In genomic region chr8:61927777-61928494, GRCm38 (mm10) we compare ENCODE assay signal across 8 mouse cellular contexts. TPM values are rescaled to one million over a fixed set of nuclear protein-coding genes. Genes with fewer than 3 reads are reported as not detected.
DNase-seq lines count a peak whose midpoint lies in the region; ATAC-seq and TF ChIP-seq lines count a peak whose summit lies in the region.

TSS of gene Ddx60 (plus strand) at chr8:61928087.

- ATAC-seq in forebrain, embryonic 14.5 days, result peak; percentile 82
- ATAC-seq in liver, postnatal 0 days, result peak; percentile 67
- peak; percentile 65; the same call in 1 of the 2 replicates for ATAC-seq in neural tube, embryonic 14.5 days (ENCODE audit: low read depth)

- no peaks in the 10 kb centered on the region for H3K27me3 ChIP-seq in ES-Bruce4 (ENCODE audit: control insufficient read depth, insufficient read depth, low read length, poor library complexity, severe bottlenecking)
- no peaks in the 10 kb centered on the region for H3K27me3 ChIP-seq in forebrain, embryonic 14.5 days (replicated peaks; ENCODE audit: control insufficient read depth, insufficient read depth, low read length)
- no peaks in the 10 kb centered on the region for H3K27me3 ChIP-seq in liver, postnatal 0 days (ENCODE audit: insufficient read depth, low read length)
- H3K27me3 ChIP-seq in neural tube, embryonic 14.5 days (ENCODE audit: control insufficient read depth, insufficient read depth, low read length), result no peaks in the 10 kb centered on the region

- no peak for TF ChIP-seq EP300 in ES-Bruce4 (IDR thresholded peaks at IDR 0.05; ENCODE audit: insufficient read depth, low read depth, low read length)
- TF ChIP-seq EP300 in liver, postnatal 0 days (IDR thresholded peaks at IDR 0.05; ENCODE audit: low read depth), result no peak

- H3K4me3 ChIP-seq in ES-Bruce4 (ENCODE audit: low read depth, low read length), result peak within 1 kb of the TSS; percentile 43
- H3K4me3 ChIP-seq in forebrain, embryonic 14.5 days (ENCODE audit: low read depth, low read length), result peak within 1 kb of the TSS; percentile 43
- peak within 1 kb of the TSS; percentile 63 for H3K4me3 ChIP-seq in liver, postnatal 0 days (ENCODE audit: low read depth, low read length)
- peak within 1 kb of the TSS; percentile 27 for H3K4me3 ChIP-seq in neural tube, embryonic 14.5 days (ENCODE audit: low read depth, low read length)

- H3K9ac ChIP-seq in ES-Bruce4 (ENCODE audit: low read depth, poor library complexity, severe bottlenecking), result peak within 1 kb of the TSS; percentile 15; the same call in 1 of the 2 replicates
- peak within 1 kb of the TSS; percentile 60 for H3K9ac ChIP-seq in forebrain, embryonic 14.5 days (ENCODE audit: low read length)
- H3K9ac ChIP-seq in liver, postnatal 0 days (replicated peaks), result peak within 1 kb of the TSS; percentile 68
- peak within 1 kb of the TSS; percentile 37; the same call in 1 of the 2 replicates for H3K9ac ChIP-seq in neural tube, embryonic 14.5 days (replicated peaks; ENCODE audit: low read depth, low read length)

- no peak for TF ChIP-seq CTCF in ES-Bruce4 (IDR thresholded peaks at IDR 0.05; ENCODE audit: low read depth, low read length)
- no peak for TF ChIP-seq CTCF in liver, postnatal 0 days (IDR thresholded peaks at IDR 0.05; ENCODE audit: low read depth)

- H3K4me1 ChIP-seq in ES-Bruce4 (ENCODE audit: control insufficient read depth, insufficient read depth, low read length), result peaks cover 4% of the 10 kb centered on the region
- no peaks in the 10 kb centered on the region; the same call in 1 of the 2 replicates for H3K4me1 ChIP-seq in forebrain, embryonic 14.5 days (ENCODE audit: control insufficient read depth, insufficient read depth, low read length)
- H3K4me1 ChIP-seq in liver, postnatal 0 days (ENCODE audit: insufficient read depth), result peaks cover 9% of the 10 kb centered on the region; the same call in 1 of the 2 replicates
- H3K4me1 ChIP-seq in neural tube, embryonic 14.5 days (ENCODE audit: control insufficient read depth, insufficient read depth, low read length), result no peaks in the 10 kb centered on the region

- WGBS in forebrain, embryonic 14.5 days, result 9% methylated on average over 22 of the region's 22 CpGs
- 4% methylated on average over 22 of the region's 22 CpGs for WGBS in liver, postnatal 0 days (ENCODE audit: insufficient replicate concordance)
- 15% methylated on average over 22 of the region's 22 CpGs for WGBS in neural tube, embryonic 14.5 days

- DNase-seq in c-Kit-positive CD71-positive TER-119-positive erythroid progenitor cells, embryonic 14.5 days (ENCODE audit: low spot score), result peak; percentile 3
- DNase-seq in forebrain, embryonic 14.5 days (ENCODE audit: low spot score), result peak; percentile 76
- DNase-seq in heart, postnatal 25 days (ENCODE audit: low spot score), result peak; percentile 26
- peak; percentile 25 to 70 for DNase-seq in layer of hippocampus, adult 18-20 months (ENCODE audit: low spot score in 2 of 2)
- DNase-seq in liver, postnatal 0 days, result peak; percentile 62
- peak; percentile 90 for DNase-seq in testis, postnatal 10 days (ENCODE audit: low spot score)

- H3K36me3 ChIP-seq in ES-Bruce4 (ENCODE audit: control insufficient read depth, insufficient read depth, low read length, poor library complexity, severe bottlenecking), result no peaks in the 10 kb centered on the region
- no peaks in the 10 kb centered on the region for H3K36me3 ChIP-seq in forebrain, embryonic 14.5 days (ENCODE audit: control insufficient read depth, insufficient read depth, low read length)
- H3K36me3 ChIP-seq in liver, postnatal 0 days (replicated peaks; ENCODE audit: insufficient read depth, low read length), result no peaks in the 10 kb centered on the region
- H3K36me3 ChIP-seq in neural tube, embryonic 14.5 days (ENCODE audit: control insufficient read depth, insufficient read depth, low read length), result no peaks in the 10 kb centered on the region

- no peaks in the 10 kb centered on the region for H3K9me3 ChIP-seq in ES-Bruce4 (replicated peaks; ENCODE audit: control insufficient read depth, insufficient read depth, low read length, poor library complexity, severe bottlenecking)
- no peaks in the 10 kb centered on the region for H3K9me3 ChIP-seq in forebrain, embryonic 14.5 days (replicated peaks; ENCODE audit: control insufficient read depth, low read length)
- no peaks in the 10 kb centered on the region for H3K9me3 ChIP-seq in liver, postnatal 0 days (ENCODE audit: low read length)
- no peaks in the 10 kb centered on the region for H3K9me3 ChIP-seq in neural tube, embryonic 14.5 days (ENCODE audit: control insufficient read depth, low read length)

- intact Hi-C loops in heart, postnatal 25 days (cut with DNase I), result no loop called here

- TF ChIP-seq POLR2A in ES-Bruce4 (IDR thresholded peaks at IDR 0.05; ENCODE audit: insufficient read depth, low read length), result no peak

- H3K27ac ChIP-seq in ES-Bruce4 (ENCODE audit: insufficient read depth, low read length), result no peak within 1 kb of the TSS
- no peak within 1 kb of the TSS for H3K27ac ChIP-seq in forebrain, embryonic 14.5 days (ENCODE audit: low read depth, low read length)
- peak within 1 kb of the TSS; percentile 58 for H3K27ac ChIP-seq in liver, postnatal 0 days (ENCODE audit: low read depth)
- no peak within 1 kb of the TSS for H3K27ac ChIP-seq in neural tube, embryonic 14.5 days (ENCODE audit: low read depth, low read length)

- peak within 1 kb of the TSS; percentile 74 for H3K4me2 ChIP-seq in forebrain, embryonic 14.5 days (ENCODE audit: low read length)
- H3K4me2 ChIP-seq in liver, postnatal 0 days (ENCODE audit: low read depth, low read length), result peak within 1 kb of the TSS; percentile 74
- H3K4me2 ChIP-seq in neural tube, embryonic 14.5 days (ENCODE audit: low read depth, low read length), result peak within 1 kb of the TSS; percentile 70

RNA-seq across cellular contexts. Expression of gene Ddx60, which starts in this region (rescaled TPM):
- polyA plus RNA-seq in ES-Bruce4 (2011; ENCODE audit: insufficient read depth, insufficient read length, low read depth, missing spikeins), result 1.3 and 1.5 TPM in 2 replicates
- polyA plus RNA-seq in forebrain, embryonic 14.5 days (2014; fragmentation: Nextera tagmentation; extraction: Ambion mirVana), result 0.29 and 0.31 TPM in 2 replicates
- total RNA-seq in heart, postnatal 25 days (2021), result 1 to 10 TPM; 1.3 to 2.1 TPM
- total RNA-seq in layer of hippocampus, adult 18-20 months (2021), result under 1 TPM; 0.23 to 0.30 TPM
- 2.7 TPM in 2 replicates for polyA plus RNA-seq in liver, postnatal 0 days (2015; fragmentation: Nextera tagmentation; extraction: Ambion mirVana)
- polyA plus RNA-seq in neural tube, embryonic 14.5 days (2014; fragmentation: Nextera tagmentation; extraction: Ambion mirVana), result 0.20 and 0.48 TPM in 2 replicates

Comparison
In these comparisons a context has a peak if more than half of its experiments do, and no peak if none do; other contexts are left out.
1. Peak in DNase-seq, ATAC-seq, H3K4me3 ChIP-seq, H3K9ac ChIP-seq and H3K4me2 ChIP-seq in forebrain, embryonic 14.5 days; RNA of the gene not detected or under 1 TPM.
2. Peak in DNase-seq in layer of hippocampus, adult 18-20 months; RNA of the gene not detected or under 1 TPM.
3. Peak in ATAC-seq, H3K4me3 ChIP-seq, H3K9ac ChIP-seq and H3K4me2 ChIP-seq in neural tube, embryonic 14.5 days; RNA of the gene not detected or under 1 TPM.
4. H3K9ac ChIP-seq: peak in every context shown above with its lines; median percentile 68 in liver, postnatal 0 days; 60 in forebrain, embryonic 14.5 days; 37 in neural tube, embryonic 14.5 days; 15 in ES-Bruce4.
5. DNase-seq: peak in every context shown above with its lines; median percentile 90 in testis, postnatal 10 days; 76 in forebrain, embryonic 14.5 days; 62 in liver, postnatal 0 days; 48 in layer of hippocampus, adult 18-20 months; 26 in heart, postnatal 25 days; 3 in c-Kit-positive CD71-positive TER-119-positive erythroid progenitor cells, embryonic 14.5 days.